In the genomic region with DNA sequence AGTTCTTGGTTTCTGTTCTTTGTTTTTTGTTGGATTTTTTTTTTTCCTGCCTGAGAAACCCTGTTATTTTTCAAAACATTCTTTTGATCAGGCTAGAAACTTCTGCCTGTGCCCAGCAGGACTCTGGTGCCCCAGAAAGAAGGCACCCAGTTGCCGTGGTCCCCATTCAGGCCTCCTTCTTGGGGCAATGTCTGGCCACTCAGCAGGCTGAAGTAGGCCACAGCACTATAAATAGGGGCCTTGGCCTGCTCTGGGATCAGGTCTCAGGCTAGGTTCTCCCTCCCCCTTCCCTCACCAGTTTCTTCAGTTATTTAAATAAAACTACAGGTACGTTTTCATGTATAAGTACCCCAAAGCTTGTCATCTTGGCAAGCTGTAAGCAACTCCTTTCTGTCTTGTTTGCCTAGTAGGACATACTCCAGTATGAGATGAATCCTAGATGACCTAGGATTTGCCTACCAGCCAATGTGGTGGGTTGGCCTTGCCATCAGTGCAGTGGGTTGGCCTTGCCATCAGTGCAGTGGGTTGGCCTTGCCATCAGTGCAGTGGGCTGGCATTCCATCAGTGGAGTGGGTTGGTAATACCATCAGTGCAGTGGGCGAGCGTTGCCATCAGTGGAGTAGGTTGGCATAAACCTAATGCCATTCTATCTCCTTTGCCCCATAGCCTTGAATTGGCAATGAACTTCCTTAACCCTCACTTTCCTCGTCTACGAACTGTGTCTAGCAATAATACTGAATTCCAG, we compare ENCODE assay signal across 20 mouse cellular contexts.
"Had no signal": no experiment of that assay in that cellular context is flagged by ENCODE, and none has a peak within 500 bp of the region (broad histone marks: within the 10 kb centered on the region; RNA-seq: fewer than 3 reads in every experiment).

No protein-coding gene starts in this region.

- H3K27me3 ChIP-seq: limb, embryonic 13.5 days; liver, embryonic 12.5 days; liver, embryonic 15.5 days; lung, embryonic 15.5 days; midbrain, embryonic 13.5 days; neural tube, embryonic 13.5 days had no signal

- H3K4me3 ChIP-seq: limb, embryonic 13.5 days; liver, embryonic 12.5 days; liver, embryonic 15.5 days; lung, embryonic 15.5 days; megakaryocyte, embryonic 14.5 days; midbrain, embryonic 10.5 days; midbrain, embryonic 13.5 days; myocyte; neural tube, embryonic 13.5 days had no signal

- H3K36me3 ChIP-seq: limb, embryonic 13.5 days; liver, embryonic 12.5 days; liver, embryonic 15.5 days; lung, embryonic 15.5 days; midbrain, embryonic 10.5 days; midbrain, embryonic 13.5 days; neural tube, embryonic 13.5 days had no signal

- DNase-seq: kidney, adult 2 months; kidney, postnatal 25 days; left cerebral cortex, postnatal 4 days; liver; lung, adult 18-20 months; lung, postnatal 10 days; lung, postnatal 36 days; right cerebral cortex, postnatal 14 days; thymus, adult 18-20 months; thymus, postnatal 36 days had no signal

- H3K9me3 ChIP-seq: limb, embryonic 13.5 days; liver, embryonic 12.5 days; liver, embryonic 15.5 days; lung, embryonic 15.5 days; midbrain, embryonic 10.5 days; midbrain, embryonic 13.5 days; neural tube, embryonic 13.5 days had no signal

- H3K27ac ChIP-seq: kidney, postnatal 0 days; limb, embryonic 13.5 days; liver, embryonic 12.5 days; liver, embryonic 15.5 days; lung, embryonic 15.5 days; midbrain, embryonic 10.5 days; midbrain, embryonic 13.5 days; neural tube, embryonic 13.5 days had no signal

- H3K4me1 ChIP-seq: liver, embryonic 12.5 days; liver, embryonic 15.5 days had no signal
